Mouse (Mus musculus) lung, adult 2 months (tissue): ENCODE measurements around the gene Btd. TPM values are rescaled to one million over a fixed set of nuclear protein-coding genes. Genes with fewer than 3 reads are reported as not detected.
A peak's percentile ranks its signal among the peaks of the same experiment; 100 is the strongest.

Experiments
- DNase-seq: peaks from one replicate; pipeline ENCODE4 v3.0.0; 2022
- H3K4me1 ChIP-seq: fragments of 200-500 bp; 2 replicates; pipeline ENCODE4 v1.6.1; 2011; ENCODE audit warnings: low read length; ENCODE audit not compliant: control insufficient read depth, insufficient read depth
- H3K4me3 ChIP-seq: fragments of 200-500 bp; replicated peaks from 2 replicates; pipeline ENCODE3; 2011; ENCODE audit warnings: low read depth, mild to moderate bottlenecking, control low read depth, low read length; ENCODE audit errors: extremely low read depth
- CTCF ChIP-seq: fragments of 200-500 bp; IDR thresholded peaks from 2 replicates; pipeline ENCODE4 v1.5.1; 2011; ENCODE audit warnings: mild to moderate bottlenecking, low read length, control low read depth; ENCODE audit not compliant: insufficient read depth
- POLR2A ChIP-seq: fragments of 200-500 bp; IDR thresholded peaks from 2 replicates; pipeline ENCODE4 v1.6.1; 2011; ENCODE audit warnings: low read depth, mild to moderate bottlenecking, control low read depth, low read length, borderline replicate concordance; ENCODE audit errors: extremely low read depth
- WGBS: fragments of 180-500 bp; shearing (Covaris S2); methylation state at CpG from one replicate; pipeline ENCODE4 v1.1.7; 2018; 5-methylcytosine and 5-hydroxymethylcytosine counted together
- polyA plus RNA-seq: library from polyadenylated mRNA; depleted of rRNA; stranded (reverse); fragments of >200 nt; gene quantifications from 2 replicates; pipeline ENCODE4 v1.2.3, GENCODE M21; 2012

The Btd gene
- polyA plus RNA-seq, 1 experiment, result 52.3 TPM

DNA sequence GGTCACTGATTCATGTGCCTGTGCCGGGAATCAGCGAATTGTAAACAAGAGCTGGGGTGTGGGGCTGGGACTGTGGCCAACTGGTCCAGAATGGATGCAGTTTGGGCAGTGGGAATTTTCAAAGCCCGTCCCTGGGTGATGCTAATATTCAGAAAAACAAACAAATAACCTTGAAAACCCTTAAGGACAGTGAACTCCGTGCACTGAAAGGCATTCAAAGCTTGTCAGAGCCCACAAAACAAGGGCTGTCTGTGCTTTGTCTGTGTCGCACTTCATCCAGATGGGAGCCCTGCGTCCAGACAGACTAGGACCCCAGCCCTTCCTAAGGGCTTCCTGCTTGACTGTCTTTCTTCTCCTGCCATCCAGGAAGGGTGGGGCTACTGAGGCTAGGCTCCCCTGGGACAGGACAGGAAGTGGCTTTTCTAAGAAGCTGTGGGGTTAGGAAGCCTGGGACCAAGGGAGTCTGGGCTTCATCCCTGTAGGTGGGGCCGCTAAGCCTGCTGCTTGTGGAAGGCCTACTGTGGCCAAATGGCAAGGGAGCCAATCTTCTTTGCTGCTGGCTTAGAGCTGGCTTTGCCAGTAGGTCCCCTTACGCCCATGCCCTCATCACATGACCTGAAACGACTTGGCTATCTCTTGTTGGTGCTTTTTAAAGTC, 21.9 kb downstream of the Btd start:
- Histone ChIP-seq H3K4me1 (peaks cover 15% of the 10 kb centered on the region), H3K4me3 (no peak overlapping the region)
- peak; percentile 69 for DNase-seq
- 17% methylated on average over 9 of the region's 9 CpGs for WGBS
- TF ChIP-seq POLR2A (peak; percentile 35; the same call in 1 of the 2 replicates), CTCF (no peak)

DNA sequence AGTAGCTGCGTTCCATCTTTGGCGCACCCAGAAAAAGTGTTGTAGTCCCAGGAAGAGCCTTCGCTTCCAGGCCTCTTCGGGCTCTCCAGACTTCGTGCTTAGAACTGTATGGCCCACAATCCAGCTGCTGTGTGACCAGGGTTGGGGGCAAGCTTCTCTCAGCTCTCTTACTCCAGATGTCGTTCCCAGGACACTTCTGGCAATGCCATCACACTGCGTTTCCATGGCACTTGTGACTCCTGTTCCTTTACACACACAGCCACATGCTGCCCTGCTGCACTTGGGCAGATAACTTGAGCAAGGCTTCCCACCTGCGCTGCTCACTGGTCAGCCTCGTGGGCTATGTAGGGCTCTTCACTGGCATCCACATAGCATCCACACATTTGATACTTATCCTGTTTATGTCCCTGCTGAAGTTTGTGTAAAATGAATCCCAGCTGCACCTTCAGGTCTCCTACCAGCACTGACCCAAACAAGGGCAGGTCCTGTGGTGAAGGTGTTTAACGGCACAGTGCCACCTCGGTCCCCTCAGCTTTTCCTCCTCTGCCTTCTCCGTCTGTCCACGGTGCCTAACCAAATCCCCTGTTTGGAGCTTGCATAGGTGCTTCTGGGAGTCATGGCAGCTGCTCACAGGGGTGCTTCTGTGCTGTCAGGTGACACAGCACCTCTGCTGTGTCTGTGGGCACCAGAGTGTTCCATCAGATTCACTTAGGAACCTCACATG, 22.7 kb downstream of the Btd start:
- no peak for DNase-seq
- peaks cover 17% of the 10 kb centered on the region for H3K4me1 ChIP-seq
- no peak overlapping the region for H3K4me3 ChIP-seq
- TF ChIP-seq POLR2A, result no peak
- no peak for TF ChIP-seq CTCF
- 76% methylated on average over 13 of the region's 13 CpGs for WGBS

DNA sequence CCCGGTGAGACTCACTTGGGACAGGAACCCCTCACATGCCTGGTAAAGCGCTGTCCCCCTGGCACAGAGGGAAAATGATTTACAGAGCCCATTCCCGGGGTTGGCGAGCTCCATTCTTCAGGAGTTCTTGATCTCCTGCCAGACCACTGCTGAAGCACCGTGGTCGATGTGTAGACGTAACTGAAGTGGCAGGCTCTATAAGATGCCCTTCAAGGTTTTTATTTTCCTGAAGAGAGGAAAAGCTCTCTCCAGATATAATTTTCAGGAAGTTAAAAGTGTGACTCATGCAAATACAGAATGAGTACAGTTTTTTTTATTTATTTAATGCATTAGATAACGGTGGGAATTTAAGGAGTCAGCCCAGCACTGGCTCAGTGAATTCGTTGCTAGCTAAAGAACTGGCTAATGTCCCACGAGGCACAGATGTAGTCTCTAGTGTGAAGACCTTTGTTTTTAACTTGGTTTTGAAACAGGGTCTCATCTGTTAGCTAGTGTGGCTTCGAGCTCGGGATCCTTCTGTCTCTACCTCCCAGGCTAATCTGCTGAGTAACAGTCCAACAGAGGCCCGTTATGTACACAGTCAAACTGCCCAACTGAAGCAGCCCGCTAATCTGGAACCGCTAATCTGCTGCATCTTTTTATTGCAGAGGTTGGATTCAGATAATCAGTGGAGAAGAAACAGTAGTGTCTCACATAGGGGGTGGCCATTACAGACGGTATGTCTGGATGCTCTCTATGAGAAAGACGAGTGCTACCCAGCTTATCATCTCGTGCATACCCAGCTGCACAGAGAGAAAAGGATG, 23.5 kb downstream of the Btd start:
- no peak for DNase-seq
- peaks cover 21% of the 10 kb centered on the region for H3K4me1 ChIP-seq
- WGBS, result 36% methylated on average over 18 of the region's 18 CpGs
- TF ChIP-seq CTCF, result no peak
- no peak for TF ChIP-seq POLR2A
- H3K4me3 ChIP-seq, result no peak overlapping the region

DNA sequence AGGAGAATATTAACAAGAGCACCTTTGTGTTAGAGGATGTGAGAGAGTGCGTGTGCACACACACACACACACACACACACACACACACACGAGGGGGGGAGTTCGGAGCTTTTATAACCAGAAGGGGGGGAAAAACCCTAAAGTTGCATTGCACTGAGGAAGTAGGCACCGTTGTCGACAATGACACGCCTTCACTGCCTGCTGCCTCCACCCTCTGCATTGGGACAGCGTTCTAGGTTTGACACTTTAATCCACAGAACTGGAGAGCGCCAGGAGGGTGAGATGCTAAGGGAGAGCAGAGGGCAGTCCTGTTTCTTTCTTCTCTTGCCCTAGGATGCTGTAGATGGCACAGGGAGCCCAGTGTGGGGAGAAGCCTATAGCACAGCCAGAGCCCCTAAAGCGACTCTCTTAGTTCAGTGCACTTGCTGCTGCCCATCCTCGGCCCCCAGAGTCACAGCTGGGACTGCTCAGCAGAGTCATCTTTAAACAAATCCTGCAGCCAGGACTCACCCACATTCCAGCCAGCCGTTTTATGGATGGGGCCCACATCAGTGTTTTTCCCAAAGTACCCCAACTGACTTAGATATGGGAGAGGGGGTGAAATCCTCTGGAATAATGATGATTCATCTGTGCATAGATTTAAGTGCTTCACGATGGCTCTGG, 24.2 kb downstream of the Btd start:
- DNase-seq, result no peak
- TF ChIP-seq POLR2A (no peak), CTCF (no peak)
- H3K4me3 ChIP-seq, result no peak overlapping the region
- 54% methylated on average over 12 of the region's 12 CpGs for WGBS
- H3K4me1 ChIP-seq, result peaks cover 26% of the 10 kb centered on the region

DNA sequence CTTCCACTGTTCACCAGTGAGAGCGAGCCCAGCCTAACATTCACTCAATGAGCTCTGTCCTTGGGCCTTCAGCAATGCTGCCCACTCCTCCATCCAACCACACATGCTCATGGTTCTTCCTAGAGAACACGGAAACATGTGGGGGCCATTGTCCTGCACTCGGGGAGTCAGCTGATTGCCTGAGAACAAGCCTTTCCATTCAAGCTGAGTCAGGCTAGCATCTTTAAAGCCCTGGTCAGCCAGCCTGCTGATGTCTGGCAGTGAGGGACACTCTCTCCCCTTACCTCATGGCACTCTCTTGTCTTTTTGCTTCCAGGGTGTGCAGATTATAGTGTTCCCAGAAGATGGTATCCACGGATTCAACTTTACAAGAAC, 24.7 kb downstream of the Btd start:
- no peak for DNase-seq
- TF ChIP-seq CTCF, result no peak
- 88% methylated on average over 4 of the region's 4 CpGs for WGBS
- peaks cover 28% of the 10 kb centered on the region for H3K4me1 ChIP-seq
- H3K4me3 ChIP-seq, result no peak overlapping the region

DNA sequence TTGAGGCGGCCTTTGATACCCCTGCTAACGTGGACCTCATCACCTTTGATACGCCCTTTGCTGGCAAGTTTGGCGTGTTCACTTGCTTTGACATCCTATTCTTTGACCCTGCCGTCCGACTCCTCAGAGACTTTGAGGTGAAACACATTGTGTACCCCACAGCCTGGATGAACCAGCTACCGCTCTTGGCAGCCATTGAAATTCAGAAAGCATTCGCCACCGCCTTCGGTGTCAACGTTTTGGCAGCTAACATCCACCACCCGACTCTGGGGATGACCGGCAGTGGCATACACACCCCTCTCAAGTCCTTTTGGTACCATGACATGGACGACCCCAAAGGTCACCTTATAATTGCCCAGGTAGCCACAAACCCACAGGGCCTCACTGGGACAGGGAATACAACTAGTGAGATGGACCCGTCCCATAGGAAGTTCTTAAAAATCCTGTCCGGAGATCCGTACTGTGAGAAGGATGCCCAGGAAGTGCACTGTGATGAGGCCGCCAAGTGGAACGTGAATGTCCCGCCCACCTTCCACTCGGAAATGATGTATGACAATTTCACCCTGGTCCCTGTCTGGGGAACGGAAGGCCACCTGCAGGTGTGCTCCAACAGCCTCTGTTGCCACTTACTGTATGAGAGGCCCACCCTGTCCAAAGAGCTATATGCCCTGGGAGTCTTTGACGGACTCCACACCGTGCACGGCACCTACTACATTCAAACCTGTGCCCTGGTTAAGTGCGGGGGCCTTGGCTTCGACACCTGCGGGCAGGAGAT, 26.3 kb downstream of the Btd start:
- H3K4me3 ChIP-seq, result no peak overlapping the region
- WGBS, result 93% methylated on average over 28 of the region's 28 CpGs
- no peak for DNase-seq
- no peak for TF ChIP-seq CTCF
- TF ChIP-seq POLR2A, result no peak
- peaks cover 28% of the 10 kb centered on the region for H3K4me1 ChIP-seq

DNA sequence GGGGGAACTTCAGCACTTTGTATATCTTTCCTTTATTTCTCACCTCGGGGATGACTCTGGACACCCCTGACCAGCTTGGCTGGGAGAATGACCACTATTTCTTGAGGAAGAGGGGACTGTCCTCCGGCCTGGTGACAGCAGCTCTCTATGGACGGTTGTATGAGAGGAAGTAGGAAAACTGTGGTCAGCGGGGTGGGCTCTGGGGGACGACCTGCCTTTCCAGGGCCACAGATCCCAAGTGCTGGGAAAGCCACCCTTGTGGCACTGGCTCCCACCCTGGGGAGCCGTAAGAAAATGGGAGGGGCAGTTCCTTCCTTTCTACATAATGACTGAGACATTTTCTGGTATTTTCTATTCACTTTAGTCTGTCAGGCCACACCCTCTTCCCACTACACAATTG, 26.9 kb downstream of the Btd start:
- Histone ChIP-seq H3K4me3 (no peak overlapping the region), H3K4me1 (peaks cover 26% of the 10 kb centered on the region)
- 68% methylated on average over 6 of the region's 6 CpGs for WGBS
- TF ChIP-seq CTCF, result no peak
- TF ChIP-seq POLR2A, result no peak
- DNase-seq, result no peak

DNA sequence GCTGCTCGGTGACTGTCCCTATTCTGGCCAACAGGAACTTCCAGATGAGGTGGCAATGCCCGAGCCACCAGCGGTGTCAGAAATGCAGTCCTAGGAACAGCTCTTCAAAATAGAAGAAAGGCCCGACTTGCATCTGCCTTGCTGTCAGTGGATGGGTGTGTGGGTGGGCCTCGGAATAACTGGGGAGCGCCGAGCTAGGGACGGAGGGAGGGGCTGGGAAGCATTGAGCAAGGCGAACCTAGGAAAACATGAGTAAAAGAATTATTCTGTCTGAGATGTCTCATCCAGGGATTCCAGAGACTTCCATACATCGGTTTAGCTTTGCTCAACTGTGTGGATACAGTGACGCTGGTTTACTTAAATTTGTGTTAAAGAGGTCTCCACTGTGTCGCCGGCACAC, 27.5 kb downstream of the Btd start:
- Histone ChIP-seq H3K4me1 (peaks cover 23% of the 10 kb centered on the region), H3K4me3 (no peak overlapping the region)
- WGBS, result 61% methylated on average over 13 of the region's 13 CpGs
- DNase-seq, result no peak
- TF ChIP-seq POLR2A, result no peak
- no peak for TF ChIP-seq CTCF

DNA sequence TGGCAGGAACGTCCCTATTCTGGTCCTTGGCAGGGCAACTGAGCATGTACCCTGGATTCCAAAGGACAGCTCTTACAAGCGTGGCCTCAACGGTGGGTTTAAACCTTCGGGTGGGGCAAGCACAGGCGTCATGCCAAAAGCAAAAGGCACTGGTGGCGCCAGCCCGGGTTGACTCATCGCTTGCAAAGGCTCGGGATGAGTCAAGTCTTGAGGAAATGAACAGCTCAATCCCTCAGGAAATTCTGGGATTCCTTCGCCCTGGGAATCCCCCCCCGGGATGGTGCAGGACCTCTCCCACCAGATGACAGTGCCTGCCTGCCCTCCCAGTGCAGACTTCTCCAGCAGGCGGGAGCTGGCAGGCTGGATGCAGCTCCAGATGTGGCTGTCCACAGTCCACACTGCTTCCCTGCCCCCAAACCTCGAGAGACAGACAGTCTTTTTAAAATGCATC, 28.4 kb downstream of the Btd start:
- peak; percentile 21; the same call in 1 of the 2 replicates for TF ChIP-seq POLR2A
- no peak for TF ChIP-seq CTCF
- Histone ChIP-seq H3K4me1 (peaks cover 17% of the 10 kb centered on the region), H3K4me3 (peak overlapping the region; percentile 3)
- WGBS, result 23% methylated on average over 13 of the region's 13 CpGs
- peak; percentile 58 for DNase-seq
